Mouse (Mus musculus): ENCODE data around the gene Abcd3.

DNA sequence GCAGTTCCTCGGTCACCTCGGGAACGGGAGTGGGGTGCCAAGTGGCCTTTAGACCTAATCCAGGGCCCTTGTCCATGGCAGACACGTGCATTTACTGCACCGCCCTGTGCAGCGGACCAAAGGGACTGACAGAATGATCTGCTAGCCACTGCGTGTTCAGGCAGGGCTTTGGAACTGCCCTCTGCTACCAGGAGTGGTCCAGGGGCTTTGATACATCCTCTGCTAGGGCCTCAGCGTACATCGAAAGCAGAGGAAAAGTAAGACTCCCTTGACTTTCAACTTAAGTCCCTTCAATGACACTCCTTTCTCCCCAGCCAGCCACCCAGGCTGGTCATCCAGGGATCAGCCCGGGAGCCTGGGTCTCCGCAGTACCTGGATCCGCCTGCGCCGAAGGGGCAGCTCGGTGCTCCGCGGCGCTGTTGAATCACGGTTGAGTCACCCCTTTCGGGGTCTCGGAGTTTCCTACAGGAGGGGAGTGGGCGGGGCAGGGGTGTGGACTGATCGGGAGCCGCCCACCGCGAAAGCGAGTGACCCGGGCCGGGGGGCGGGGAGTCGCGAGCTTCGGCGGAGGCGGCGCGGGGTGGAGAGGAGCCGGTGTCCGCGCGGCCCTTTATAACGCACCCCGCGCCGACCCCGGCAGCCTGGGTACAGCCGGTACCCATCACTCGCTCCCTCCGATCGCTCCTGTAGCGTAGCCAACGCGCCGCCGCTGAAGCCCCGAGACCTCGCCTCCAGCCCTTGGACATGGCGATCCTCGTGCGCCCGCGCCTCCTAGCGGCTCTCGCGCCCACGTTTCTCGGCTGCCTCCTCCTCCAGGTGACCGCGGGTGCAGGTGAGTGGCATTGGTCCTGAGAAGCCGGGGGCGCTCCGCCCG lies 91.9 kb downstream of the Abcd3 start, which contains the start of gene F3:
- TF ChIP-seq CTCF (IDR thresholded peaks at IDR 0.05; ENCODE audit: borderline replicate concordance, extremely low read depth, insufficient read depth, insufficient read length) (peak; percentile 65; the same call in 1 of the 2 replicates), POLR2A (IDR thresholded peaks at IDR 0.05; ENCODE audit: borderline replicate concordance, extremely low read depth, insufficient read depth, insufficient read length, poor library complexity, severe bottlenecking) (0 out of 2 replicates have a peak, but pooled peaks have one; percentile 40)

Measured in brain, embryonic 14.5 days (tissue).